Mouse (Mus musculus): ENCODE measurements around the gene Rhot1. TPM values are rescaled to one million over a fixed set of nuclear protein-coding genes. Genes with fewer than 3 reads are reported as not detected.

Gene Rhot1
- polyA plus RNA-seq (2021): 49.4 TPM

DNA sequence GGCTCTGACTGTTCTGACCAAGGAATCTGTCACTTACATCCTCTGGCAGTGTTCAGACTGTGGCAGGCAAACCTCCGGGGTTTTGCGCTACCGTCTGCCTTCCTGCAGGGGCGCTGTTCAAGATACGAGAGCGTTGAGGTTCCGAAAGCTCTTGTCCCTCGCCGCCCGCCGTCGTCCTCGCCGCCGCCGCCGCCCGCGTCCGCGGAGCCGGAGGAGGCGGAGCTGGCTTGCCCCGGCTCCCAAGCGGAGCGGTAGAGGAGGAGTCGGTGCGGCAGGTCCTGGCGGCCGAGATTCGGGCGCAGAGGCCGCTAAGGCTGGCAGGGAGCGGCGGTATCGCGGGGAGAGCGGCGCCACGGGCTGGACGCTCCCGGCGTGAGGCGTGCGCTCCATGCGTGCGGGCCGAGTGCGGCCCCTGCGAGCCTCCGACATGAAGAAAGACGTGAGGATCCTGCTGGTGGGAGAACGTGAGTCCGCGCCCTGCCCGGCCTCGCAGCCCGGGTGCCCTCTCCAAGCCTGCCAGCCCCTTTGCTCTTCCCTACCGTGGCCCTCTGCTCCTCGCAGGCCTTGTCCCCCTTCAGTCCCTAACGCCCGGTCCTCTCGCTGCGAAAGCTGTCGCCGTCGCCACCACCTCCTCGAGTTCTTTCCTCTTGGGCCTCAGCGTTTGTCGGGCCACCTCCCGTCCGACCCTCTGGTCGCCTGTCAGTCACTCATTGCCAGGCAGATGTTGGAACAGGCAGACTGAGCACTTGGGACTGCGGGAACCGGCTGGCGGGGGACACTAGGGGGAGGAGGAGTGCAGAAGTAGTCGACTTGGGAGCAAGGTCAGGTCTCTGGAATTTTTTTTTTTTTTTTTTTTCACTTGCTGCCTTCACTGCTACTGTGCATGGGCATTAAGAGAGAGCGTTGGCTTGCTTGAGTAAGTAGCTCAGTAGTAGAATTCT is at the start of gene Rhot1:
TSS of gene Rhot1 (plus strand) at position 160 of the 941 bp plus-strand sequence.
- ATAC-seq (peak; percentile 96), DNase-seq (ENCODE audit: low read depth, low spot score) (peak; percentile 49)
- ChIA-PET POLR2A (no interaction called here), CTCF (interaction anchor here (0.7 to 1.7 kb wide), 9 partner anchors 9 to 179 kb away, joined by 3 to 7 read pairs (median 4); partner anchors contain the start of gene Rnf135)
- in situ Hi-C loops (cut with MboI; ENCODE audit: low pct_unique_long_range_greater_than_20kb): no loop called here
- no peaks in the 10 kb centered on the region for H3K27me3 ChIP-seq
- peak; percentile 99 for TF ChIP-seq CTCF (IDR thresholded peaks at IDR 0.05)

DNA sequence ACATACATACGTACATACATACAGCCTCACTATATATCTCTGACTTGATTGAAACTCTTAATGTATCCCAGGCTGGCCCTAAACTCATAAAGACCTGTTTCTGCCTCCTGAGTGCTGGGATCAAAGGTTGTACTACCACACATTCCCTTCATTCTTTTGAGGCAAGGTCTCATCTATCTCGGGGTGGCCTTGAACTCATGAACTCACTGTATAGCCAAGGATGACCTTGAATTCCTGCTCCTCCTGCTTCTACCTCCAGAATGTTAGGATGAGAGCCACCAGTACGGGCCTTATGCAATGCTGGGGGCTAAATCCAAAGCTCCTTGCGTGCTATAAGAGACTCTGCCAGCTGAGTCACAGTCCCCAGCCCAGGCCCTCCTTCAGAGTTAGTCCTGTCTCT is 47.8 kb upstream of the Rhot1 start:
- POLR2A ChIA-PET: no interaction called here
- CTCF ChIA-PET: no interaction called here
- in situ Hi-C loops (cut with MboI; ENCODE audit: low pct_unique_long_range_greater_than_20kb): no loop called here
- TF ChIP-seq CTCF (IDR thresholded peaks at IDR 0.05): no peak
- ATAC-seq: no peak
- DNase-seq (ENCODE audit: low read depth, low spot score): no peak
- no peaks in the 10 kb centered on the region for H3K27me3 ChIP-seq

DNA sequence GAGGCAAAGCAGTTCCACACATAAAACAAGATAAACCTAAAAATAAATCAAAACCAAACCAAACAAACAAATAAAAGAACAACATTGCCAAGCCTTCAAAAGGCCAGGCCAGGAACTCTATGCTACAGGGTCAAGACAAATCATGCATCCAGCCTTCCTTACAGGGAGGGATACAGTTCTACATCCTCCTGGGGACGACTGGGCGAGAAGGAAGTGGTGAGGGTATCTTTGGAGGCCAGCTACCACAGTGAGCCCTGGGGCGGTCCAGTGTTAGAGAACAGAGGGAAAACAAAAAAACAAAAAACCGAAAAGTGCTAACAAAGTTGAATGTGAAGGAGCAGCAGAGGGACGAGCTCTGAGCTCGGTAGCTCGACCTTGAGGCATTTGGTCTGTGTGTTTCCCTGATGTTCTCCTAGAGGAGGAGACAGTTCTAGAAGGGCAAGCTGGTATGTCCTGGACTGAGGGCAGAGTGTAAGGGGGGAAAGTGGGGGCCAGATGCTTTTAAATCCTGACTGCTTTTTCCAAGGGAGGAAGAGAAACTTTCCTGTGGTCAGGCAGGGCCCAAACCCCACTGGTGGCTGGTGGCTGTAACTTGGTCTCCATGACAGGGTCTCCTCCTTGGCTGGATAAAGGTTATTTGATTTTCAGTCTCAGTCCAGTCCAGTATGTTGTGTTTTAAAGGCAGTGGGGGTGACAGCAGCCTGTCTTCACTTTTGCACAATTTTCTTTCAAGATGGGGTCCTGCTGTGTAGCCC is 45.3 kb upstream of the Rhot1 start:
- H3K27me3 ChIP-seq: no peaks in the 10 kb centered on the region
- no peak for TF ChIP-seq CTCF (IDR thresholded peaks at IDR 0.05)
- DNase-seq (ENCODE audit: low read depth, low spot score) (no peak), ATAC-seq (no peak)
- CTCF ChIA-PET: no interaction called here
- in situ Hi-C loops (cut with MboI; ENCODE audit: low pct_unique_long_range_greater_than_20kb): no loop called here
- POLR2A ChIA-PET: interaction anchor here (1.1 kb wide), 1 partner anchor 21 kb away, joined by 3 read pairs; no protein-coding TSS in a partner anchor

DNA sequence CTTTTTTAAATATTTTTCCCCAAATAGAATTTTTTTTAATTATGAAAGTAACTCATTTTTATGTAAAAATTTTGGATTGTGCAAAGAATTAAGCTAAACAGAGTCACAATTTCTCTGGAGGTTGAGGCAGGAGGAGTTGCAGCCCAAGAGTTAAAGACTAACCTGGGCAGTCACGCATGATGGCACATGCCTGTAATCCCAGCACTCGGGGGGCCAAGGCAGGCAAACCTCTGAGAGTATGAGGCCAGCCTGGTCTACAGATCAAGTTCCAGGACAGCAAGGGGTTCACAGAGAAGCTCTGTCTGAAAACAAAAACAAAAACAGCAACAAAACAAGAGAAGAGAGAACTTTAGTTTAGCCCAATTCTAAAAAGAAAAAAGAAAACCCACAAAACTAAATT is 44.6 kb upstream of the Rhot1 start:
- CTCF ChIA-PET: no interaction called here
- no peaks in the 10 kb centered on the region for H3K27me3 ChIP-seq
- no peak for TF ChIP-seq CTCF (IDR thresholded peaks at IDR 0.05)
- in situ Hi-C loops (cut with MboI; ENCODE audit: low pct_unique_long_range_greater_than_20kb): no loop called here
- DNase-seq (ENCODE audit: low read depth, low spot score): no peak
- POLR2A ChIA-PET: interaction anchor here (1.1 kb wide), 1 partner anchor 21 kb away, joined by 3 read pairs; no protein-coding TSS in a partner anchor
- no peak for ATAC-seq

DNA sequence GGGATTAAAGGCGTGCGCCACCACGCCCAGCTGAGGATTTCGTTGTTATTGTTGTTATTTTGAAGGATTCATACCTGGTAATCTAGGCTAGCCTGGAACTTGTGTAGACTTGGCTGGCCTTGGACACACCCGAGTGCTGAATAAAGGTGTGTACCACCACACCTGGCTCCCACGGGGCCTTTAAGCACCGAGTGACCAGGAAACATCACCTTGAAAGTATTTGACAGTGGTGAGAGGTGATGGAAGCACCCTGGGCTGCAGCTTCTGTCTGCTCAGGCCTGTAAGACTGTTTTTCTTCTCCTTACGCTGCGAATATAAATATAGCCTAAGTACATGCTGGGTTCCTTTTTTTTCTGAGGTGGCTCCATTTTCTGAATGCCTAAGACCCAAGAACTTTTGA is 40.7 kb upstream of the Rhot1 start:
- POLR2A ChIA-PET: no interaction called here
- no peak for ATAC-seq
- CTCF ChIA-PET: no interaction called here
- H3K27me3 ChIP-seq: no peaks in the 10 kb centered on the region
- in situ Hi-C loops (cut with MboI; ENCODE audit: low pct_unique_long_range_greater_than_20kb): no loop called here
- no peak for TF ChIP-seq CTCF (IDR thresholded peaks at IDR 0.05)
- no peak for DNase-seq (ENCODE audit: low read depth, low spot score)

DNA sequence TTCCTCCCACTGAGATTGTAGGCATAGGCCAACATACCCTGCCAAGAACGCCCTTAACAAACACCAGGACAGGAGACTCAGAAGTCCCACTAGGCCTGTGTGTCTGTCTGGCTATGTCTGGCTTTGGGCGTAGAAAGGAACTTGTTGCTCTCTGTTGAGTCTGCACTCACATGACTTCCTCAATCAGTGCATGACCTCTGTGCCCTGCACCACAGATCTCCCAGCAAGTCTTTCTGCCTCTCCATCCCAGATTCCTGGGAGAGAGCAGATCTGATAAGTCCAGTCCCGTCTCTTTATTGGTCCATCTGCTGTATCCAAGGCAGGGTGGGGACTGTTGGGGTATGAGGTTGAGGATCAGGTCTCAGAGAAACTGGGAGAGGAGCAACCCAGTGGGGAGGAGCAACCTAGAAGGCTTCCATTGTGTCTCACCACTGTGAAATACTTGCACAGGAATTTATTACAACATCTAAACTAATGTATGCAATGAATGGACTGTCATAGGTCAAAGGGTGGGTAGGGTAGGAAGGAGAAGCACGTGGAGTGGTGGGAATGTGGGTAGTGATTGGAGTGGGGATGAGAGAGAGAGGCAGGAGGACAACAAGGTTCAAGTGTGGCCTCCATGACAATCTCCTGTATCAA is 40.1 kb upstream of the Rhot1 start:
- ChIA-PET POLR2A (no interaction called here), CTCF (no interaction called here)
- in situ Hi-C loops (cut with MboI; ENCODE audit: low pct_unique_long_range_greater_than_20kb): no loop called here
- no peak for TF ChIP-seq CTCF (IDR thresholded peaks at IDR 0.05)
- no peak for ATAC-seq
- no peak for DNase-seq (ENCODE audit: low read depth, low spot score)
- H3K27me3 ChIP-seq: no peaks in the 10 kb centered on the region

DNA sequence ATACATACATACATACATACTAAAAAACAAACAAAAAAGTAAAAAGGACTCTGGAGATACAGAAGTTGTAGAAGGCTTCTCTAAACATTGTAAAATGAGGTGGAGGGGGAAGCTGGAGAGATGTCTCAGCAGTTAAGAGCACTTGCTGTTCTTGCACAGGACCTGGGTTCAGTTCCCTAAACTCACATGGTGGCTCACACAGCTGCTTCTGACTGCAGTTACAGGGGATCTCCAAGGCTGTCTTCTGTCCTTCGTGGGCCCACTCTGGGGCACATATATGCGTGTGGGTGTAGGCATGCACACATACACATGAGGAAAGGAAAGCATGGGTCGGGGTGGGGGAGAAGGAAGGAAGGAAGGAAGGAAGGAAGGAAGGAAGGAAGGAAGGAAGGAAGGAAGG is 39.2 kb upstream of the Rhot1 start:
- DNase-seq (ENCODE audit: low read depth, low spot score): no peak
- ChIA-PET POLR2A (no interaction called here), CTCF (no interaction called here)
- H3K27me3 ChIP-seq: no peaks in the 10 kb centered on the region
- no peak for TF ChIP-seq CTCF (IDR thresholded peaks at IDR 0.05)
- ATAC-seq: no peak
- in situ Hi-C loops (cut with MboI; ENCODE audit: low pct_unique_long_range_greater_than_20kb): no loop called here

DNA sequence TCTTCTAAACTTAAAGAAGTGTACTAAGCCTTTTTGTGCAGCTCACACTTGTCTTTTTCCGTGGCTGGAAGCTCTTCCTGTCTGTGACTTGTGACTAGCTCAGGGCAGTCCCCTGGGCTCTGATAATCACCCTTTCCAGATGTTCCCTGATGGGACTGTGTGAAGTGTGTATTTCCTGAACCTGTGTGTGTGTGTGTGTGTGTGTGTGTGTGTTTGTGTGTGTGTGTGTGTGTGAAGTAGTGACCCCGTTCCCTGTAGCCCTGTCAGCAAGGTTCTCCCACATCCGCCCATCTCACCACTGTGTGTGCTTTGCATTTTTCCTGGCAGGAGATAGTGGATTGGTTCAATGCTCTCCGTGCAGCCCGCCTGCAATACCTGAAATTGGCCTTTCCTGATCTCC is 38.5 kb upstream of the Rhot1 start:
- ATAC-seq (no peak), DNase-seq (ENCODE audit: low read depth, low spot score) (no peak)
- no peaks in the 10 kb centered on the region for H3K27me3 ChIP-seq
- no peak for TF ChIP-seq CTCF (IDR thresholded peaks at IDR 0.05)
- ChIA-PET POLR2A (interaction anchor here (0.6 kb wide), 1 partner anchor 503 kb away, joined by 6 read pairs; no protein-coding TSS in a partner anchor), CTCF (no interaction called here)
- in situ Hi-C loops (cut with MboI; ENCODE audit: low pct_unique_long_range_greater_than_20kb): no loop called here

DNA sequence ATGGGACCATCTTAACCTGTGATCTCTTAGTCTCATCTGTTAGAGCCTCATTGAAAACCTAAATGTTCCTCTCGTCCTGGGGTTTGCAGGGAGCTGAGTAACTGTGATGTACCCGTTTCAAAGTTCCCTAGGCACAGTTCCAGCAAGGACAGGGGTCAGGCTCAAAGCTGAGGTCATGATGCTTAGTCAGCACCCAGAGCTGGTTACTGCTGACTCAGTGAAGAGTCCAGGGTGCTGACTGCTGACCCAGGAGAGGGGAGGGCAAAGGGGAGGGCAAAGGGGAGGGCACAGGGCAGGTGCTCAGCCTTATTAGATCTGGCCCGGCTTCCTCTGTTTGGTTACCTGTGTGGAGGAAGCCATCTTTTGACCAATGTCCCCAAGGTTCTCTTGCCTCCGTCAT is 36.9 kb upstream of the Rhot1 start:
- no peaks in the 10 kb centered on the region for H3K27me3 ChIP-seq
- ChIA-PET POLR2A (no interaction called here), CTCF (no interaction called here)
- no peak for ATAC-seq
- no peak for TF ChIP-seq CTCF (IDR thresholded peaks at IDR 0.05)
- DNase-seq (ENCODE audit: low read depth, low spot score): no peak
- in situ Hi-C loops (cut with MboI; ENCODE audit: low pct_unique_long_range_greater_than_20kb): no loop called here

DNA sequence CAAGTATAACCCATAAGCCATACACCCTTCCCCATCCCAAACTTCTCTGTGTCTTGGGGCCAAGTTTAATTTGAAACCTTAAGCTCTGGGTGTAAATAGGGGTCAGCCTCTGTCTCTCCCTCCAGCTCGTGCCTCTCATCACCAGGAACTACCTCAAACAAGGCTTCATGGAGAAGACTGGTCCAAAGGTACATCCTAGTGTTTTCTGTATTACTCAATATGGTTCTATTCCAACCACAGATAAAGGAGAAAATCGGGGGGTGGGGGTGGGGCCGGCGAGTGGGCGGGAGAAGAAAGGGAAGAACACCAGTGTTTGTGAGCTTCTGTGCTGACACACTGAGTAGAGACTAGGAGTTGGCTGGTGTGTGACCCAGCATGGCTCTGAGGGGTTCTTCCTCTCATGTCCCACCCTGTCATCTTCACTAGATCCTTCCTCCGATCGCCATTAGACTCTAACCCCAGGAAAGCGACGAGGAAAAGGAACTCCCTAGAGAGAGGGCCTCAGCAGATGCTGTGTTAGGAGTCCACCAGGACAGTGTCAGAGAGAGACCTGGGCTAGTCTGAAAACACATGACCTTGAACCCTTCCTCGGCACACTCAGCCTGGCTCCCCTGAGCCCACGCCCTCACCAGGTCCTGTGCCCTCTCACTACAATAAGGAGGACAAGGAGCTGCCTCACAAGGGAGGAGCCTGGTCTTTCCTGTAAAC is 34.7 kb upstream of the Rhot1 start:
- ChIA-PET CTCF (interaction anchor here (1.8 kb wide), 1 partner anchor 47 kb away, joined by 3 read pairs; no protein-coding TSS in a partner anchor), POLR2A (no interaction called here)
- DNase-seq (ENCODE audit: low read depth, low spot score) (no peak), ATAC-seq (no peak)
- H3K27me3 ChIP-seq: no peaks in the 10 kb centered on the region
- TF ChIP-seq CTCF (IDR thresholded peaks at IDR 0.05): no peak
- in situ Hi-C loops (cut with MboI; ENCODE audit: low pct_unique_long_range_greater_than_20kb): no loop called here
